Mouse (Mus musculus) frontal cortex, postnatal 36 days (tissue): ENCODE measurements at regions not wholly inside any gene's neighbourhood (a gene's known extent, or its start where the extent isn't known, plus 50 kb on each side); places are given as distances from the start of the nearest gene placed in this dataset.
"Not testable (repeated sequence)": the region's sequence is repeated elsewhere in the genome, so short reads cannot be mapped to it uniquely, and the experiment has no call there.

Experiments used
- DNase-seq, 2 experiments: peaks; one replicate each; pipeline ENCODE4 v3.0.0; 2022; ENCODE audit warnings: low spot score in 2 of 2

- DNase-seq, result peak in 1 of 2 experiments; percentile 1
Observed at GRCm38 (mm10) chr5:6590058-6590457, 713.9 kb upstream of the Tex47 start.

- DNase-seq, result not testable (repeated sequence)
Observed at GRCm38 (mm10) chr5:6611151-6611550, 692.8 kb upstream of the Tex47 start.

- DNase-seq, result no peak
Observed at GRCm38 (mm10) chr5:6644869-6645268, 659.0 kb upstream of the Tex47 start.

- not testable (repeated sequence) for DNase-seq
Observed at GRCm38 (mm10) chr5:6676211-6676610, 627.7 kb upstream of the Tex47 start.

GRCm38 (mm10) chr5:6709668-6710309 lies 594.1 kb upstream of the Tex47 start:
- DNase-seq, result no peak

GRCm38 (mm10) chr5:6716179-6716578 lies 587.7 kb upstream of the Tex47 start:
- DNase-seq, result no peak

GRCm38 (mm10) chr5:6716630-6717029 lies 587.3 kb upstream of the Tex47 start:
- DNase-seq, result no peak
